Mouse (Mus musculus) liver, adult 2 months (tissue): ENCODE measurements around the gene Card10. TPM values are rescaled to one million over a fixed set of nuclear protein-coding genes. Genes with fewer than 3 reads are reported as not detected.
A peak's percentile ranks its signal among the peaks of the same experiment; 100 is the strongest.

ENCODE experiments used
- DNase-seq: peaks from one replicate; pipeline ENCODE4 v3.0.0-alpha.2; 2011; ENCODE audit warnings: low read depth, low spot score; ENCODE audit errors: extremely low read depth
- H3K27ac ChIP-seq: fragments of 200-500 bp; replicated peaks from 2 replicates; pipeline ENCODE4 v1.5.1; 2012; ENCODE audit warnings: low read depth, mild to moderate bottlenecking, control low read depth, inconsistent platforms, low read length; ENCODE audit not compliant: insufficient read depth
- H3K27me3 ChIP-seq: fragments of 200-500 bp; 2 replicates; pipeline ENCODE4 v1.6.1; 2012; ENCODE audit warnings: mild to moderate bottlenecking, moderate library complexity, low read length, inconsistent platforms; ENCODE audit not compliant: control insufficient read depth, insufficient read depth
- H3K36me3 ChIP-seq: fragments of 200-500 bp; 2 replicates; pipeline ENCODE4 v1.6.1; 2012; ENCODE audit warnings: low read length, inconsistent platforms; ENCODE audit not compliant: control insufficient read depth, insufficient read depth
- H3K4me1 ChIP-seq: fragments of 200-500 bp; 2 replicates; pipeline ENCODE4 v1.6.1; 2011; ENCODE audit warnings: low read length; ENCODE audit not compliant: control insufficient read depth, insufficient read depth
- H3K4me3 ChIP-seq: fragments of 200-500 bp; 2 replicates; pipeline ENCODE4 v1.5.1; 2011; ENCODE audit warnings: low read depth, mild to moderate bottlenecking, control low read depth, low read length, moderate library complexity; ENCODE audit not compliant: insufficient read depth
- H3K79me2 ChIP-seq: fragments of 200-500 bp; 2 replicates; pipeline ENCODE4 v1.6.1; 2012; ENCODE audit warnings: inconsistent platforms, mild to moderate bottlenecking, low read length, moderate library complexity; ENCODE audit not compliant: control insufficient read depth, insufficient read depth
- H3K9ac ChIP-seq: fragments of 200-500 bp; 2 replicates; pipeline ENCODE4 v1.6.1; 2012; ENCODE audit warnings: low read depth, mild to moderate bottlenecking, control low read depth, inconsistent platforms, low read length
- CTCF ChIP-seq: fragments of 200-500 bp; IDR thresholded peaks from 2 replicates; pipeline ENCODE4 v1.5.1; 2011; ENCODE audit warnings: low read depth, low read length, control low read depth
- POLR2A ChIP-seq: fragments of 200-500 bp; IDR thresholded peaks from 2 replicates; pipeline ENCODE4 v1.6.1; 2011; ENCODE audit warnings: low read length, control low read depth; ENCODE audit not compliant: insufficient read depth; ENCODE audit errors: extremely low read depth
- WGBS: fragments of 180-500 bp; shearing (Covaris S2); methylation state at CpG from one replicate; pipeline ENCODE4 v1.1.7; 2018; 5-methylcytosine and 5-hydroxymethylcytosine counted together
- polyA plus RNA-seq: library from polyadenylated mRNA; depleted of rRNA; stranded (reverse); fragments of >200 nt; gene quantifications from 2 replicates; pipeline ENCODE4 v1.2.3, GENCODE M21; 2012
- total RNA-seq: library from RNA; depleted of rRNA; stranded (reverse); fragments of >200 nt; gene quantifications from 2 replicates; pipeline ENCODE4 v1.2.3, GENCODE M21; 2014

Gene Card10
- total and polyA plus RNA-seq, 2 experiments, result 2.7 to 18.7 TPM

DNA sequence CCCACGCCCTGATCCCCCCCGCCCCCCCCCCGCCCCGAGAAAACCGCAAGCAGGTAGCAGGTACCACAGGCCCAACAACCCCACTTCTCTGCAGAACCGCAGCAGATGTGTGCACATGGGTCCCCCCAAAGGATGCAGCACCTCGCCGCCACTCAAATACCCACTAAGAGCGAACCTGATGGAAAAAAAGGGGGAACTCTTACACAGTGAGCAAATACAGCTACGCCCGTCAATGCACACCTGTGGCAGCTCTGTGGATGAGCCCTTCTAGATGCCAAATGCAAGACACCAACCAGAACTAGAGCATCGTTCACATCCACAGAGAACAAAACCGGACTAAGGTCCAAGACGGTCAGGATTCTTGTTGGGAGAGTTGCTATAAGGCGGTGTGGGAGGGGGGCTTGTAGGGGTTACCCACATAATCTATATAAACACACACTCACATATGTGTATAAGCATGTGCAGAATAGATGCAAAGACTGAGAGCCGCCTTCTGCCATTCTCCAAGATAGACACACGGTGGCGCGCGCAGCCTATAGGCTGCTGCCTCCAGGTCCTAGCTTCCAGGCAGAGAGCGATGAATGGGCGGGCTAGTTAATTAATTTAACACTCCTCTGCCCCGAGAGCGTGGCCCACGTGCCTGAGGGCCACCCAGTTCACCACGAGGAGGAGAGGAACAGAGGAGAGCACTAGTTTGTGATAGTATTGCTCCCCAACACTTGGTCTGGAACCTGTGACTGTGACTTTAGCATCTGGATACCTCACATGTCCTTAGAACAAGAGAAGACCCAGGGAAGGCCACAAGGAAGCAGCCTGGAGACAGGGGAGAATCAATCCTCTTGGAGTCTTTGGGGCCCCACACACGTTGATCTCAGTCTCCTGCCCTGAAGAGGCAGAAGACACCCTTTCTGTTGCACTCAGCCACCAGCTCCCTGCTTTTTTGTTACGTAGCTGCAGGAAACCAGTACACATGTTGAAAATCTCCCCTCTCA, 23.7 kb upstream of the Card10 start:
- no peaks in the 10 kb centered on the region for H3K36me3 ChIP-seq
- WGBS, result 22% methylated on average over 28 of the region's 28 CpGs
- no peak for DNase-seq
- H3K4me3 ChIP-seq, result no peak overlapping the region
- TF ChIP-seq CTCF, result peak; percentile 99
- TF ChIP-seq POLR2A, result no peak
- no peak overlapping the region for H3K27ac ChIP-seq
- no peaks in the 10 kb centered on the region for H3K27me3 ChIP-seq
- peaks cover 9% of the 10 kb centered on the region for H3K4me1 ChIP-seq
- no peak overlapping the region for H3K9ac ChIP-seq
- no peaks in the 10 kb centered on the region for H3K79me2 ChIP-seq

DNA sequence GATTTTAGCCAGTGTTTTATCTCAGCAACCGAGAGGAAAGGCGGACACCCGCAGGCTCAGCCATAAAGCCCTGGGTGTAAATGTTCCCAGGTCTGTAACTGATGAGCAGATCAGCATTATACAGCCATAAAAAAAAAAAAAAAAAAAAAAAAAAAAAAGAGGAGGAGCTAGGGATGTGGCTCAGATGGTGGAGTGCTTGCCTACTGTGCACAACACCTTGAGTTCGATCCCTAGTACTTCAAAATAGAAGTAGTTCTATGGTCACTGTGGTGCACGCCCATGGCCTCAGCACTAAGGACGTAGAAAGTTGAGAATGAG, 13.2 kb upstream of the Card10 start:
- no peak overlapping the region for H3K9ac ChIP-seq
- H3K36me3 ChIP-seq, result no peaks in the 10 kb centered on the region
- H3K79me2 ChIP-seq, result no peaks in the 10 kb centered on the region
- 72% methylated on average over 6 of the region's 6 CpGs for WGBS
- no peaks in the 10 kb centered on the region; the same call in 1 of the 2 replicates for H3K4me1 ChIP-seq
- H3K4me3 ChIP-seq, result no peak overlapping the region
- TF ChIP-seq CTCF, result no peak
- no peak for TF ChIP-seq POLR2A
- DNase-seq, result no peak
- no peaks in the 10 kb centered on the region for H3K27me3 ChIP-seq
- no peak overlapping the region for H3K27ac ChIP-seq

DNA sequence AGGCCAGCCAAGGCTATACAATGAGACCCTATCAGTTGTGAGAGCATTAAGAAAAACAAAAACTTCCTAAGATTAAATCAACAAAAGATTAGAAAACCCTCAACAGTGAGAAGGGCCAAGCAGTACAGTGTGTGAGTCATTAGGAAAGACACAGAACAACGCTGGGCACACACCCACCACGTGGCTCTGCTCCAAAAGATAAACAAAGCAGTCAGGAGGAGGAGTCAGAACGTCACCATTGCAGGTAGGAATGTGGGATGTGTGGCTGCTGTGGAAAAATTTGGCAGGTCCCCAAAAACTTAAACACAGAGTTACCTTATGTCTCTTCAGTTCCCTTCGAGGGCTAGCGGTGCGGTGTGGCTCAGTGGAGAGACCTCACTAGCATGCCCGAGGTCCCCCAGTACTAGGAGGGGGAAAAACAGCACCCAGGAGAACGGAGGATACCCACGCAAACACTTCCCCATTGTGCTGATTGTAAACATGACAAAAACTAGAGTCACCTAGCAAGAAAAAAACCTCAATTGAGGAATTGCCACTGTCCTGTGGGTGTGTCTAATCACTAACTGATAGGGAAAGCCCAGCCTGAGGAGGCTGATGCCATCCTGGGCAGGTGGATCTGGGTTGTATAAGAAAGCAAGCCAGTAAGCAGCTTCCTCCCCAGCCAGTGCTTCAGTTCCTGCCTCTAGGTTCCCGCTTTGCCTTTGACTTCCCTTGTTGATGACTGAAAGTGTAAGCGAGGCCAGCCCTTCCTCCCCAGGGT, 12.7 kb upstream of the Card10 start:
- Histone ChIP-seq H3K27ac (peak overlapping the region; percentile 43), H3K79me2 (no peaks in the 10 kb centered on the region), H3K36me3 (no peaks in the 10 kb centered on the region), H3K4me1 (no peaks in the 10 kb centered on the region; the same call in 1 of the 2 replicates), H3K9ac (no peak overlapping the region), H3K4me3 (no peak overlapping the region), H3K27me3 (no peaks in the 10 kb centered on the region)
- TF ChIP-seq CTCF, result no peak
- no peak for TF ChIP-seq POLR2A
- DNase-seq, result peak; percentile 39
- WGBS, result 31% methylated on average over 11 of the region's 11 CpGs

DNA sequence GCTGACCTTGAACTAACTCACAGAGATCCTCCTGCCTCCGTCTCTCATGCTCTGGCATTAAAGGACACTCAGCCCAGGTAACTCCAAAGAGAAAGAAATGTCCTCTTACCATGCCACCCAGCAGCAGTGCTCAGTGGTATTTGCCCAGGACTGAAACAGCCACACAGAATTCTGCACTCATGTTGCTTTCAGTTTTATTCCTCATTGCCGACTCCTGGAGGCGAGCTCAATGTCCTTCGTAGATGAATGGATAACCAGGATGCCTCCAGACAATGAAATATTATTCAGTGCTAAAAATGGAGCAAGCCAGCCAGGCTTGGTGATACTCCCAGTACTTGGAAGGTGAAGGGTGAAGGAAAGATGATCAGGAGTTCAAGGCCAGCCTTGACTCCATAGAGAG, 10.8 kb upstream of the Card10 start:
- 72% methylated on average over 4 of the region's 4 CpGs for WGBS
- H3K79me2 ChIP-seq, result no peaks in the 10 kb centered on the region
- no peaks in the 10 kb centered on the region for H3K27me3 ChIP-seq
- no peak overlapping the region for H3K27ac ChIP-seq
- no peak for DNase-seq
- no peak overlapping the region for H3K4me3 ChIP-seq
- H3K36me3 ChIP-seq, result no peaks in the 10 kb centered on the region
- H3K9ac ChIP-seq, result no peak overlapping the region
- TF ChIP-seq CTCF (no peak), POLR2A (no peak)
- no peaks in the 10 kb centered on the region; the same call in 1 of the 2 replicates for H3K4me1 ChIP-seq

DNA sequence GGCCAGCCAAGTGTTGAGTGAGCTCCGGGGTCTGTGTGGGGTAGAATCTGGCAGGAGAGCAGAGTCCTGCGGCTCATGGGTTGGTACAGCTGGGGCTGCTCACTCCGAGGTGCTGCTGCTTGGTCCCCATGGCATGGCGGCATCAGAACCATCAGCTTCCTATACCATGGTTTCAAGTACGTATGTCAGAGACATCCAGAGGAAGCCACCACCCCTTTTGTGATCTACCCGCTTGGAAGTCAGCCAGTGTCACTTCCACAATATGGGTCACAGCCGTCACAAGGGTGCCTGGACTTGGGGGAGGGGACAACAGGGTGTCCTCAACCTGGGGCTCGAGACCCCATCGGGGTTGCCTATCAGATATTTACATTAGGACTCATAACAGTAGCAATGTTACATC, 7.3 kb upstream of the Card10 start:
- TF ChIP-seq CTCF, result no peak
- TF ChIP-seq POLR2A, result no peak
- H3K4me3 ChIP-seq, result no peak overlapping the region
- H3K36me3 ChIP-seq, result no peaks in the 10 kb centered on the region
- no peak overlapping the region for H3K9ac ChIP-seq
- 64% methylated on average over 9 of the region's 9 CpGs for WGBS
- H3K79me2 ChIP-seq, result no peaks in the 10 kb centered on the region
- no peak for DNase-seq
- H3K4me1 ChIP-seq, result no peaks in the 10 kb centered on the region
- H3K27ac ChIP-seq, result no peak overlapping the region
- no peaks in the 10 kb centered on the region for H3K27me3 ChIP-seq

DNA sequence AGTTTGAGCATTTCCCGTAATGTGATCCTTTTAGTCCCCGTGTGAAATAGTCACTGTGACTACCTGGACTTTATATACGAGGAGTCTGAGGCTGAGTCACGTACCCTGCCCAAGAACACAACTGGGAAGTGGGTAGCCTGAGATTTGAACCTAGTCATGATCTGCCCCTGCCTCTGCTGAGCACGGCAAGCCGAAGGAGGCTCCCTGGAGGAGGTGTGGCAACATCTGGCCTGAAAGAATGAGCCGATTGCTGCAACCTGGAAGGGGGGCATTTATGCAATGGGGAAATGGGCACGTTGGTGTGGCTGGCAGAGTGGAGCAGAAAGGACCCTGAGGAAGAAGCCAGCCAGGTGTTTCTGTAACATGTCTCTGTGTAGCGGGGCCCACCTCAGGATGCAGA, 6.9 kb upstream of the Card10 start:
- H3K4me3 ChIP-seq, result no peak overlapping the region
- H3K27me3 ChIP-seq, result no peaks in the 10 kb centered on the region
- no peak overlapping the region for H3K9ac ChIP-seq
- DNase-seq, result no peak
- no peaks in the 10 kb centered on the region for H3K36me3 ChIP-seq
- TF ChIP-seq POLR2A (no peak), CTCF (no peak)
- WGBS, result 80% methylated on average over 9 of the region's 9 CpGs
- H3K79me2 ChIP-seq, result no peaks in the 10 kb centered on the region
- no peak overlapping the region for H3K27ac ChIP-seq
- H3K4me1 ChIP-seq, result peaks cover 1% of the 10 kb centered on the region; the same call in 1 of the 2 replicates
